Mouse (Mus musculus): ENCODE data around the gene Sh2b2.

GRCm38 (mm10) chr5:136186723-136187122, 59.6 kb downstream of the Sh2b2 start:
- TF ChIP-seq CTCF (conservative IDR thresholded peaks at IDR 0.05; ENCODE audit: insufficient read depth, insufficient read length, low read depth, low read length) (peak; percentile 86), POLR2A (IDR thresholded peaks at IDR 0.05; ENCODE audit: low read depth, low read length) (no peak)

All from kidney, adult 2 months (tissue).